Mouse (Mus musculus) thymus, adult 2 months (tissue): ENCODE results near the gene Cd300lf. TPM values are rescaled to one million over a fixed set of nuclear protein-coding genes. Genes with fewer than 3 reads are reported as not detected.

ENCODE experiments used
- DNase-seq: peaks from one replicate; pipeline ENCODE4 v3.0.0; 2021
- H3K27ac ChIP-seq: fragments of 200-500 bp; 2 replicates; pipeline ENCODE4 v1.5.1; 2012; ENCODE audit warnings: low read length, control low read depth; ENCODE audit not compliant: control insufficient read depth, insufficient read depth
- H3K27me3 ChIP-seq: fragments of 200-500 bp; 2 replicates; pipeline ENCODE4 v1.6.1; 2012; ENCODE audit warnings: mild to moderate bottlenecking, low read length, moderate library complexity, mixed read lengths; ENCODE audit not compliant: control insufficient read depth, insufficient read depth
- H3K36me3 ChIP-seq: fragments of 200-500 bp; 2 replicates; pipeline ENCODE4 v1.6.1; 2012; ENCODE audit warnings: mild to moderate bottlenecking, low read length, moderate library complexity; ENCODE audit not compliant: control insufficient read depth, insufficient read depth
- H3K4me1 ChIP-seq: fragments of 200-500 bp; replicated peaks from 2 replicates; pipeline ENCODE4 v1.6.1; 2012; ENCODE audit warnings: low read length; ENCODE audit not compliant: control insufficient read depth, insufficient read depth
- H3K4me3 ChIP-seq: fragments of 200-500 bp; 2 replicates; pipeline ENCODE4 v1.5.1; 2012; ENCODE audit warnings: mild to moderate bottlenecking, low read length, control low read depth, moderate library complexity; ENCODE audit not compliant: control insufficient read depth, insufficient read depth
- CTCF ChIP-seq: fragments of 200-500 bp; IDR thresholded peaks from 2 replicates; pipeline ENCODE4 v1.5.1; 2012; ENCODE audit warnings: mild to moderate bottlenecking, control low read depth, low read length, moderate library complexity, borderline replicate concordance; ENCODE audit not compliant: control insufficient read depth, poor library complexity, insufficient read depth; ENCODE audit errors: extremely low read depth
- POLR2A ChIP-seq: fragments of 200-500 bp; IDR thresholded peaks from 2 replicates; pipeline ENCODE4 v1.6.1; 2012; ENCODE audit warnings: mild to moderate bottlenecking, low read length, control low read depth, moderate library complexity; ENCODE audit not compliant: control insufficient read depth, poor library complexity, insufficient read depth; ENCODE audit errors: extremely low read depth
- whole genome bisulfite sequencing: fragments of 180-500 bp; shearing (Covaris S2); methylation state at CpG from one replicate; pipeline ENCODE4 v1.1.7; 2018; 5-methylcytosine and 5-hydroxymethylcytosine counted together
- polyA plus RNA-seq: library from polyadenylated mRNA; depleted of rRNA; stranded (reverse); fragments of >200 nt; gene quantifications from 2 replicates; pipeline ENCODE4 v1.2.3, GENCODE M21; 2012

Gene Cd300lf
- polyA plus RNA-seq, 1 experiment, result 10.4 TPM

- Histone ChIP-seq H3K36me3 (no peaks in the 10 kb centered on the region), H3K27me3 (no peaks in the 10 kb centered on the region), H3K27ac (no peak overlapping the region), H3K4me1 (peaks cover 7% of the 10 kb centered on the region), H3K4me3 (no peak overlapping the region)
- TF ChIP-seq POLR2A (no peak), CTCF (no peak)
- 80% methylated on average over 8 of the region's 8 CpGs for WGBS
- no peak for DNase-seq
Observed at GRCm38 (mm10) chr11:115131768-115132381, 1.9 kb downstream of the Cd300lf start.

GRCm38 (mm10) chr11:115129508-115130126 is 4.2 kb downstream of the Cd300lf start:
- no peaks in the 10 kb centered on the region for H3K36me3 ChIP-seq
- H3K4me3 ChIP-seq, result no peak overlapping the region
- no peaks in the 10 kb centered on the region for H3K27me3 ChIP-seq
- TF ChIP-seq POLR2A (no peak), CTCF (no peak)
- peaks cover 7% of the 10 kb centered on the region for H3K4me1 ChIP-seq
- no peak for DNase-seq
- no peak overlapping the region for H3K27ac ChIP-seq
- 96% methylated on average over 13 of the region's 13 CpGs for WGBS

- H3K27me3 ChIP-seq, result no peaks in the 10 kb centered on the region
- no peaks in the 10 kb centered on the region for H3K36me3 ChIP-seq
- H3K4me3 ChIP-seq, result no peak overlapping the region
- 39% methylated on average over 4 of the region's 4 CpGs for WGBS
- no peaks in the 10 kb centered on the region; the same call in 1 of the 2 replicates for H3K4me1 ChIP-seq
- no peak for DNase-seq
- TF ChIP-seq CTCF, result no peak
- no peak for TF ChIP-seq POLR2A
- no peak overlapping the region for H3K27ac ChIP-seq
Observed at GRCm38 (mm10) chr11:115128483-115128882, 5.3 kb downstream of the Cd300lf start.

- no peak for TF ChIP-seq POLR2A
- no peak for TF ChIP-seq CTCF
- no peaks in the 10 kb centered on the region for H3K36me3 ChIP-seq
Observed at GRCm38 (mm10) chr11:115119409-115119808, 14.4 kb downstream of the Cd300lf start.

DNA sequence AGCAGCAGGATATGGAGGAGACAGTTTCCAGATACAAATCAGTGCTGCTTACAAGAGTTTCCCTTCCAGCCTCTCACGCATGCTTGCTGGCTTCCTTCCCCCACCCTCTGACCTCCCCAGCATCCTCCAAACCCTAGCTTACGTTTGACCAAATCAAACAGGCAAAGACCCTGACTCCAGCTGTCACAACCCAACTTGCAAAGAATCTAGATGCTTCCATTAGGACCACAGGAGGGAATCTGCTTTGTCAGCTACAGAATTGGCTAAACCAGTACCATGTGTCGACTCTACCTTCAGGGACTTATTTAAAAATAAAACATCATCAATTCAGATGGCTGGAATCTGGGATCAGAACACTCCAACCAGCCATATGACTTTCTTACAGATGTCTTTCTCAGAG is 21.6 kb downstream of the Cd300lf start:
- Histone ChIP-seq H3K27ac (no peak overlapping the region), H3K27me3 (no peaks in the 10 kb centered on the region), H3K4me3 (no peak overlapping the region), H3K4me1 (no peaks in the 10 kb centered on the region), H3K36me3 (no peaks in the 10 kb centered on the region)
- 73% methylated on average over 3 of the region's 3 CpGs for WGBS
- DNase-seq, result no peak
- TF ChIP-seq CTCF (no peak), POLR2A (no peak)

More at GRCm38 (mm10) chr11:115119409-115119808, 14.4 kb downstream of the Cd300lf start:
- no peaks in the 10 kb centered on the region for H3K27me3 ChIP-seq
- DNase-seq, result no peak
- H3K27ac ChIP-seq, result no peak overlapping the region
- no peaks in the 10 kb centered on the region; the same call in 1 of the 2 replicates for H3K4me1 ChIP-seq
- H3K4me3 ChIP-seq, result no peak overlapping the region
- WGBS, result 49% methylated on average over 9 of the region's 9 CpGs

GRCm38 (mm10) chr11:115110271-115110670 is 23.5 kb downstream of the Cd300lf start:
- H3K27ac ChIP-seq, result no peak overlapping the region
- H3K27me3 ChIP-seq, result no peaks in the 10 kb centered on the region
- no peaks in the 10 kb centered on the region for H3K36me3 ChIP-seq
- 62% methylated on average over 4 of the region's 5 CpGs for WGBS
- DNase-seq, result no peak
- no peaks in the 10 kb centered on the region for H3K4me1 ChIP-seq
- TF ChIP-seq CTCF, result no peak
- no peak for TF ChIP-seq POLR2A
- no peak overlapping the region for H3K4me3 ChIP-seq

GRCm38 (mm10) chr11:115108176-115108575 is 25.6 kb downstream of the Cd300lf start:
- no peak for TF ChIP-seq POLR2A
- TF ChIP-seq CTCF, result no peak

More at GRCm38 (mm10) chr11:115108176-115108575, 25.6 kb downstream of the Cd300lf start:
- DNase-seq, result no peak
- Histone ChIP-seq H3K27me3 (no peaks in the 10 kb centered on the region), H3K27ac (no peak overlapping the region), H3K4me3 (no peak overlapping the region), H3K36me3 (no peaks in the 10 kb centered on the region), H3K4me1 (no peaks in the 10 kb centered on the region)
- 96% methylated on average over 8 of the region's 8 CpGs for WGBS
